Mouse (Mus musculus): Measurements from ENCODE around the gene Slc22a27. TPM values are rescaled to one million over a fixed set of nuclear protein-coding genes. Genes with fewer than 3 reads are reported as not detected.
"Not testable (repeated sequence)": the region's sequence is repeated elsewhere in the genome, so short reads cannot be mapped to it uniquely, and the experiment has no call there.

The Slc22a27 gene
- polyA plus RNA-seq (2016; fragmentation: Nextera tagmentation; extraction: Ambion mirVana): not detected in 2 replicates

DNA sequence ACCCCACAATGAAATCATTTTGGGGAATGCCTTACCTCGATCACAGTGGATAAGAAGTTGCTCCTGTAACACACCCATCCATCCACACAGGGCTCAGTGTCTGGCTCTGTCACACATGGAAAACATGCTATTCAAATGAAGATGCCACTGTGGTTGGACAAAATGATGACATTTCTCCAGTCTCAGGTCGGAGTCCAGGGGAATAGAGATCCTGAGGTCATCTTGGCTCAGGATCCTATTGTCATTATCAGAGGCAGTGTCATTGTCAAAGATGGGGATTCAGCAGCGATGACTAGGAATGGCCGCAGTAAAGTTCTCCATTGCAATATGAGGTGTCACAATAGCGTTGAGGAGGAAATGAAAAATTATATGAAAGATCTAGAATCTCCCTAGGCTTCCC, at the start of gene Slc22a27:
TSS of gene Slc22a27 (minus strand) at position 101 of the 400 bp plus-strand sequence.
- not testable (repeated sequence) for H3K4me1 ChIP-seq; H3K27me3 ChIP-seq (ENCODE audit: low read depth, poor library complexity, severe bottlenecking); H3K9me3 ChIP-seq (replicated peaks); H3K36me3 ChIP-seq; H3K4me3 ChIP-seq; H3K27ac ChIP-seq; DNase-seq (ENCODE audit: low spot score)
- WGBS: 77% methylated on average over 5 of the region's 5 CpGs

DNA sequence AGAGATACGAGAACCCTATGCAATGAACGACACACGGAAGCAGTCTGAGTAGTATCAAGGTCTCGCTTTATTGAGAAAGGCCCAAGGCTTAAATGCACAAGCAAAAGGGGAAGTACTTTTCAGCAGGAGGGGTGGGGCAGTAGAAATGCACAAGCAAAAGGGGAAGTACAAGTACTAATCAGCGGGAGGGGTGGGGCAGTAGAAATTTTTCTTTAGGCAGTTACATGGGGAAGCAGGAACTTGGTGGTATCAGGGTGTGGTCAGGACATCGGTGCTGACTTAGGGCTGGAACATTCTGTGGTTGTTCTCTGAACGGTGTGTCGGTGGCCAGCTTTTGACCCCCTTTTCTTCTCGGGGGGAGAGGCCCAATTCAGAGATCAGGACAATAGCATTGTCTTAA, 45.8 kb upstream of the Slc22a27 start:
- not testable (repeated sequence) for H3K4me3 ChIP-seq; H3K27me3 ChIP-seq (ENCODE audit: low read depth, poor library complexity, severe bottlenecking); DNase-seq (ENCODE audit: low spot score); H3K27ac ChIP-seq; H3K36me3 ChIP-seq; H3K4me1 ChIP-seq; H3K9me3 ChIP-seq (replicated peaks)
- 93% methylated on average over 9 of the region's 9 CpGs for WGBS

DNA sequence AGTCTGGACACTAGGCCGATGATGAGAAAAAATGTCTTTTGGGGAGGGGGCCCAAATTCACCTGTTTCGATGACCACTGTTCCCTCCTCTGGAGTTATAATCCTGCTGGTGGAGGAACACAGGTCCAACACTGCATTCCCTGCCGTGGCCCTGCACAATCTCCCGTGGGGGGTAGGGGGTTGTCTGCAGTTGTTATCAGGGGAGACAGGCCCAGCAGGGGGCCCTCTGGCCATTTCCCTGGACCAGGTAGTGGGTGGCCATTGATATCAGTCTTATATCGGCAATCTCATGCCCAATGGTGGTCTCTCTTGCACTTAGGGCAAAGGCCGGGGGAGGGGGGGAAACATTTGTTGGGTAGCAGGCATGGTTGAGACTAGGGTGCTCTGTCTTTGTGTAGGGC, 43.3 kb upstream of the Slc22a27 start:
- not testable (repeated sequence) for H3K4me1 ChIP-seq; H3K9me3 ChIP-seq (replicated peaks); H3K36me3 ChIP-seq; DNase-seq (ENCODE audit: low spot score); H3K27me3 ChIP-seq (ENCODE audit: low read depth, poor library complexity, severe bottlenecking); H3K27ac ChIP-seq; H3K4me3 ChIP-seq
- WGBS: 91% methylated on average over 6 of the region's 6 CpGs

DNA sequence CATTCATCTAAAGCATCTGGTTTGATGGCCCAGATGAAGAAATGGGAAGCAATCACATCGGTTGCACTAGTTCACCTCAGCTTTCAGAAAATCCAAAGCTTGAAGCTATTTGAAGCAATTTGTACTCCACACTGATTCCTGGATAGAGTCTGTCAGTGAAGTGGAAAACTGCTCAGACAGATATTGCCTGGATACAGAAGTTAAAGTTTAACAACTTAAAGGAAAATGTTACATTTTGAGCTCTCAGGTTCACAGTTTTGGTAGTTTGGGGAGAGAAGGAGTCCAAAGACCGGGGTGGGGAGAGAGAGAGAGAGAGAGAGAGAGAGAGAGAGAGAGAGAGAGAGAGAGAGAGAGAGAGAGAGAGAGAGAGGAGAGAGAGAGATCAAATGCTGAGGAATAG, 2.9 kb upstream of the Slc22a27 start:
- H3K9me3 ChIP-seq (replicated peaks): no peaks in the 10 kb centered on the region
- H3K27ac ChIP-seq: no peak overlapping the region
- H3K27me3 ChIP-seq (ENCODE audit: low read depth, poor library complexity, severe bottlenecking): no peaks in the 10 kb centered on the region
- 88% methylated on average over 2 of the region's 2 CpGs for WGBS
- H3K4me3 ChIP-seq: no peak overlapping the region
- no peaks in the 10 kb centered on the region for H3K4me1 ChIP-seq
- no peak for DNase-seq (ENCODE audit: low spot score)
- no peaks in the 10 kb centered on the region for H3K36me3 ChIP-seq

DNA sequence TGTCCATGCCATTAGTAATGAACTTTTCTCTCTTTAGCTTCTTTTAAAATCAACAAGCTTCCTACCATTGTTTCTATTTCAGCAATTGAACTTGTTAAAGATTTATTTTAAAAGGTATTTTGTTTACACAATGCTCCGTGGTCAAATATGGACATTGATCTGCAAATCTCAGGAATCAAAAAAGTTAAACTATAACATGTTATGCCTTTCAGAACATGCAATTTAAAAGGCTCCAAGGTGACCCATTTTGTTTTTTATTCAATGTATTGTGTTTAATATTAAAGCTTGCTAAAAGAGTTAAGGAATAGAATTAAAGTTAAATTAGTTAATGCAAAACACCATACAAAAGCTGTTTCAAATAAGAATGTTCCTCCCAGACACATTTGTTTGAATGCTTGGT, 723 bp upstream of the Slc22a27 start:
- 58% methylated on average over 1 of the region's 1 CpGs for WGBS
- DNase-seq (ENCODE audit: low spot score); H3K9me3 ChIP-seq (replicated peaks); H3K36me3 ChIP-seq; H3K4me1 ChIP-seq; H3K27me3 ChIP-seq (ENCODE audit: low read depth, poor library complexity, severe bottlenecking); H3K4me3 ChIP-seq; H3K27ac ChIP-seq: not testable (repeated sequence)

DNA sequence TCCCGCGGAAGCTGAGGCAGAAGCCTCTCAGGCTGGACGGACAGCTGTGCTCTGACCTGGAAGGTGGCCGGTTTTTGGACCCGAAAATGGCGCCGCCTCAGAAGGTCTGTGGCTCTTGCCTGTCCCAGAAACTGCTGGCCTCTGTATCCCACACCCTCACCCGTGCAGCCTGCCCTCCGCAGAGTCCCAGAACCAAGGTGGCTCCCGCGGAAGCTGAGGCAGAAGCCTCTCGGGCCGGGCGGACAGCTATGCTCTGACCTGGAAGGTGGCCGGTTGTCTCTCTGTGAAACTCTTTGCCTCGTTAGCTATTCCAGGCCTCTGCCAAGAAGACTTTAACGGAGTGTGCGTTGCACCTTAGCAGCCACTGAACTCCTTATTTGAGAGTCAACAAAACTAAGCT, 26.4 kb downstream of the Slc22a27 start:
- H3K9me3 ChIP-seq (replicated peaks); H3K4me1 ChIP-seq; H3K36me3 ChIP-seq; H3K27me3 ChIP-seq (ENCODE audit: low read depth, poor library complexity, severe bottlenecking); H3K4me3 ChIP-seq; H3K27ac ChIP-seq; DNase-seq (ENCODE audit: low spot score): not testable (repeated sequence)
- WGBS: 90% methylated on average over 18 of the region's 18 CpGs

DNA sequence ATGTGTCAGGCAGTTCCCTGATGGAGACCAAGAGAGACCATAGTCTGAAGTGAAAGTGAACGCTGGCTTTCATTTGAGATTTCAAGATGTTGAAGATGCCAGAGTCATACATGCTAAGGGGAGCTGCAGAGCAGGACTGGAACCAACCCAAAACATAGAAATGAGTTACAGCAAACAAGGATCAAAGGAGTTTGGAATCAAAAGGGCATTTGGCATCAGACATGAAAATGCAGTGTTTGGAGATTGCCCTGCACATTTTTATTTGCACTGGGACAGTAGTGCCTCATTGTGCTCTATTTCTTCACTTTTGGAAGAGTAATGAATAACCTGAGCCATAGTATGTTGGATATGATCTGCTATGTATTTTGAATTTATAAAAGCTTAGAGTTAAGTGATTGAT, 89.2 kb downstream of the Slc22a27 start:
- no peaks in the 10 kb centered on the region for H3K27me3 ChIP-seq (ENCODE audit: low read depth, poor library complexity, severe bottlenecking)
- WGBS: 90% methylated on average over 1 of the region's 1 CpGs
- 0 out of 2 replicates have a peak, but pooled peaks cover 5% of the 10 kb centered on the region for H3K9me3 ChIP-seq (replicated peaks)
- H3K27ac ChIP-seq: no peak overlapping the region
- H3K4me3 ChIP-seq: no peak overlapping the region
- DNase-seq (ENCODE audit: low spot score): no peak
- H3K4me1 ChIP-seq: no peaks in the 10 kb centered on the region
- H3K36me3 ChIP-seq: no peaks in the 10 kb centered on the region

DNA sequence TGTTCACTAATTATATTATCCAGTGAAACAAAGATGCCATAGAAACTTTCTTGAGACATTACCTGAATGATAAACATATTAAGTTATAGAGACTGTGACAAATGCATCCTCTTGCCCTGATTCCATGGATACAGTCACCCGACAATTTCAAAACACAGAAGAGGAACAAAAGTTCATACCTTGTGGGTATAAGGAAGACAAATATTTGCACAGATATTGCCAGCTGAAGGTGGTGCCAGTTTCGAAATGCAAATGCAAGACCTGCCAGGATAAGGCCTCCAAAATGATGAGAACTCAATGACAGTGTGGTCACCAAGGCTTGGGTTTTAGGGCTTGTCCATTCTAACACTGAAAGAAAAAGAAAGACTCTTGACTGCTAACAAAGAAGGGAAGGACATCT, 136.0 kb downstream of the Slc22a27 start:
- Histone ChIP-seq H3K36me3 (no peaks in the 10 kb centered on the region), H3K27ac (no peak overlapping the region), H3K27me3 (ENCODE audit: low read depth, poor library complexity, severe bottlenecking) (no peaks in the 10 kb centered on the region), H3K9me3 (replicated peaks) (0 out of 2 replicates have a peak, but pooled peaks cover 4% of the 10 kb centered on the region), H3K4me3 (no peak overlapping the region), H3K4me1 (no peaks in the 10 kb centered on the region)
- WGBS: 77% methylated on average over 2 of the region's 2 CpGs
- no peak for DNase-seq (ENCODE audit: low spot score)

Small RNAs within 50 kb of the gene (microRNA-seq; reads per million reads assigned to microRNA genes)
- gene Gm24951: not detected

Other genes starting within 250 kb of the Slc22a27 start
- gene Slc22a26, start 163.4 kb downstream of the Slc22a27 start, polyA plus RNA-seq (2016; fragmentation: Nextera tagmentation; extraction: Ambion mirVana): not detected in 2 replicates
- not detected in 2 replicates for gene Slc22a28, start 166.0 kb upstream of the Slc22a27 start, polyA plus RNA-seq (2016; fragmentation: Nextera tagmentation; extraction: Ambion mirVana)

Data from limb, embryonic 10.5 days (tissue).